Mouse (Mus musculus) cerebellum, adult 8-10 months (tissue): ENCODE results near the gene Ccdc137.
"Not testable (repeated sequence)": the region's sequence is repeated elsewhere in the genome, so short reads cannot be mapped to it uniquely, and the experiment has no call there.

Experiments
- DNase-seq: peaks from one replicate; pipeline ENCODE4 v3.0.0; 2022

The Ccdc137 gene

GRCm38 (mm10) chr11:120457772-120458751 lies at the start of gene Ccdc137, which contains the start of gene Oxld1:
Gene Ccdc137 (plus strand): TSS chr11:120458115.
Gene Oxld1 (minus strand): TSS chr11:120458068.
- peak; percentile 71 for DNase-seq

- not testable (repeated sequence) for DNase-seq
These were observed 44.3 kb upstream of the Ccdc137 start for GRCm38 (mm10) chr11:120413621-120414020.

DNA sequence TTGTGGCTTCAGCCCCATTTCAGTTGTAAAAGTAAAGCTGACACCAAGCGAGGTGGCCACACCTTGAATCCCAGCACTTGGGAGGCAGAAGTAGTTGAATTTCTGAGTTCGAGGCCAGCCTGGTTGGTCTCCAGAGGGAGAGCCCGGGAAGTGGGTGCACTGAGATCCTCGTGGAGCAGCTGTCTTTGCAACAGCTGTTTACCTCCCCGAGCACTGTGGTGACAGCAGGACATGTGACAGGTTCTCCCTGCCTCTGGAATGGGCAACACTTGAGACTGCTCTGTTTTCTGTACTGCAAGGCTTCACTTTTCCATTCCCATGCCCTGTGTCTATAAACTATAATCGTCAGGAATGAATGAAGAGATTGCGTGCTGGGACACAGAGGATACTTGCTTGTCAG lies 40.1 kb upstream of the Ccdc137 start:
- no peak for DNase-seq

GRCm38 (mm10) chr11:120418592-120418991 lies 39.3 kb upstream of the Ccdc137 start:
- no peak for DNase-seq

- DNase-seq, result no peak
These were observed 35.0 kb upstream of the Ccdc137 start for GRCm38 (mm10) chr11:120422651-120423568.

GRCm38 (mm10) chr11:120423569-120424295 lies 34.2 kb upstream of the Ccdc137 start:
- DNase-seq, result peak; percentile 57

GRCm38 (mm10) chr11:120426727-120427126 lies 31.2 kb upstream of the Ccdc137 start:
- DNase-seq, result no peak

DNA sequence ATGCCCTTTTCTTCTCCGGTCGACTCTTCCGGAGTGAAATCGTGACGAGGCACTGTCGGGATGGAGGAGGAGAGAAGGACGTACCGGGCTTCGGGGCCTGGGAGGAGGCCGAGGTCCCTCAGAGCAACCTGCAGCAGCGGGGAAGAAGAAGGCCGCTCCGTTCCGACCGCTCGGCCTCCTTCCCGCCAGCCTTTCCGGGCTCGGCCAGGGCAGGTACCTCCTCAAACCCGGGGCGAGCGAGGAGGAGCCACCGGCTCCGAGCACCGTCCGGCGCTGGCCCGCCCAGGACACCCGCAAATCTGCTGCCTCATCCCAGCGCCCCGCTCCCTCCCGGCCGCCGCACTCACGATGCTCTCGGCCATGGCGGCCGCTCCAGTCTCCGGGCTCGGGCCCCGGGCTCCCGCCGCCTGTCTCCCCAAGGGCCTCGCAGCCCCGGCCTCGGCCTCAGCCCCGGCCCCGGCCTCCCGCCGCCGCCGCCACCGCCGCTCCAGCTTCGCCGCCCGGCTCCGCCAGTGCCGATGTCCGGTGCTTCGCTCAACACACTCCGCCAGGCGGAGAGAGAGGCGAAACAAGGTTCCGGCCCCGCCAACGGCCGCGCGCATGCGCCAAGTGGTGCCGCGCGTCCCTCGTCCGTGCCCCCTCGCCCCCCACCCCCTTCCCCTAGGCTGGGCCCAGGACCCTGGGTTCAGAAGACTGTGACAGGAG lies 20.6 kb upstream of the Ccdc137 start, which contains the start of gene Nploc4:
Nploc4 (minus strand) TSS at position 557 of the 705 bp plus-strand sequence.
- peak; percentile 89 for DNase-seq

- DNase-seq, result no peak
These were observed 20.0 kb upstream of the Ccdc137 start for GRCm38 (mm10) chr11:120437857-120438385.

DNA sequence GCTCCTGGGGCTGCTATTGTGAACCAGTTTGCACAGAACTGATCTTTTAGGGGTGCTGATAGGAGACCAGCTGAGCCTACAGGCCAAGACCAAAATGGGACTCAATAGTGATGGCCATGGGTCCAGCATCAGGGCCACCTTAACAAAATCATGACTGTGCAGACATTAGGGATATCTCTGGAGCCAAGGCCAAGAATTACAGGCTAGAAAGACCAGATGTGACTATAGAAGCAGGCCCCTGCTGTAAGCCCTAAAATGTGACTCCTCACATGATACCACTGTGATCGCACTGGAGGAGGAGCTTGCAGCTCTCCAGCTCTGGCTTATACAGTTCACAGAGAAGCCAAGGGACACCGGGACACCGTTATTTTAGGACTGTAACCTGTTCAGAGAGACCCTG lies 15.6 kb upstream of the Ccdc137 start, which contains the start of gene Tspan10:
Tspan10 (plus strand) TSS at position 301 of the 400 bp plus-strand sequence.
- DNase-seq, result no peak

GRCm38 (mm10) chr11:120442765-120443280 lies 15.1 kb upstream of the Ccdc137 start:
- no peak for DNase-seq

GRCm38 (mm10) chr11:120444106-120444505 lies 13.8 kb upstream of the Ccdc137 start:
- no peak for DNase-seq

DNA sequence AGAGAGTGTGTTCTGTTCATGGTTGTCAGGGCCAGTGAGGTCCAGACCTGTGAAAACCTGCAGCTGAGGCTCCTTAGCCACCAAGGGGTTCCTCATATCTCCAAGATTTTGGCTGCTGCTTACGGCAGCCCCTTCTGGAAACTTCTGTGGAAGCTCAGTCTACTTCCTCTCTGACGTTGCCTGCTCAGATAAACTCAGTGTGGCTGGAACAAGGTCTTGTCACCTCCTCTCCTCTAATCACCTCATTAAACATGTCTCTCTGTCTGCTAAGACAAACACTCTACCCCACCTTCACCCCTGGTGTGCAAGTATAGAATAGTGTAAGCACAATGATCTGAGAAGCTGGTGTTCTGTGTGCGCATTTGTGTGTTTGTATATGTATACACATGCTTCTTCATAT lies 12.4 kb upstream of the Ccdc137 start:
- DNase-seq, result no peak

DNA sequence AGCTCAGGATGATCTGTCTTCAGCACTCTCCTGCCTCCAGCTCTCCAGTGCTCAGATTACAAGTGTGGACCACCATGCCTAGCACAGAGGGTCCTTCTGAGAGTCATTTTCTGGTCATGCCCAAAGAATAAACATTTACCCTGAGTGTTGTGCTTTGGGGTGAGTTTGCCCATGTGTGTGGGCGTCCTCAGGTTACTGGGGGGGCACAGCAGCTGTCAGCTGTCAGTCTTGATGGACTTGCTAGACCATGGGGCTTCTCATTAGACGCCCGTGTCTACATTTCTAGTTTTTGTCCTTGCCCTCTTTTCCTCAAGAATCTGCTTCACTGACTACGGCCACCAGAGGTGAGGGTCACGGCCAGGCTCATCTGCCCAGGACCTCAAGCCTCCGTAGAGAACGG lies 10.7 kb upstream of the Ccdc137 start:
- DNase-seq, result no peak

DNA sequence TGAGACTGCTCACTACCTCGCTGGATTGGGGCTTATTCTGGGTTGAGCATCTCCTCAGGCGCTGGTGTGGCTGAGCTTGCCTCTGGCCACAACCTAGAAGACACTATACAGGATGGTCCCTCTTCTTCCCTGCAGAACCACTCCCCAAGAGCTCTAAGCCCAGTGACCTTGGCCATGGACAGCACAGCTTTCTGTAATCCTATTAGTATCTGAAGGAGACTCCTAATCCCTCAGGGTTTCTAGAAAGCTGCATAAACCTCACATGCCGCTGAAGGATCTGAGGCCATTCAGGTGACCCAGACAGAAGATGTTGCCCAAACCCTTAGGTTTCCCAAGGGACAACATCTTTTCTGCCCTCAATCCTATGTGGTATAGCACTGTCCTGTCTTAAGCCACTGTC lies 5.7 kb upstream of the Ccdc137 start:
- DNase-seq, result no peak

DNA sequence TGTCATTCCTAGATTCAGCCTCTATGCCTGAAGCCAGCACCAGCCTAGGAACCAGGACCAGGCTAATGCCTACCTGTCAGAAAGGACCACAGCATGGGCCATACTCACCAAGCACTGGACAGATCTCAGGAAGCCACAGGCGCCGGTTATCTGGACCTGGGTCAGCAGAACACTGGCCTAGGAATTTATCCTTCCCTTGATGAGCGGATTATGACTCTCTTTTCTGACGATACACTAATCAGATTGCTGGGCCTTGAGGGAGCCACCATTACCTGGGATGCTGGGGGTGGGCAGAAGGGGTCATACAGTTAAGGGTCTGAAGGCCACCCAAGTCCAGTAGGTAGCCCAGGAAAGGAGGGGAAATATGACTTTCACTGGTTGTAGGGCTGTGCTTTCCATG lies 4.6 kb upstream of the Ccdc137 start, which contains the start of gene Pde6g:
Pde6g (minus strand) TSS at position 195 of the 400 bp plus-strand sequence.
- DNase-seq, result no peak

- DNase-seq, result no peak
These were observed 3.0 kb upstream of the Ccdc137 start for GRCm38 (mm10) chr11:120454965-120455364.

- DNase-seq, result no peak
These were observed 2.5 kb upstream of the Ccdc137 start for GRCm38 (mm10) chr11:120455413-120455812.

- no peak for DNase-seq
These were observed 545 bp upstream of the Ccdc137 start for GRCm38 (mm10) chr11:120457370-120457769.

- DNase-seq, result no peak
These were observed 1.1 kb downstream of the Ccdc137 start for GRCm38 (mm10) chr11:120458847-120459597.
